ENCODE assay signal across 8 mouse cellular contexts in the genomic region with DNA sequence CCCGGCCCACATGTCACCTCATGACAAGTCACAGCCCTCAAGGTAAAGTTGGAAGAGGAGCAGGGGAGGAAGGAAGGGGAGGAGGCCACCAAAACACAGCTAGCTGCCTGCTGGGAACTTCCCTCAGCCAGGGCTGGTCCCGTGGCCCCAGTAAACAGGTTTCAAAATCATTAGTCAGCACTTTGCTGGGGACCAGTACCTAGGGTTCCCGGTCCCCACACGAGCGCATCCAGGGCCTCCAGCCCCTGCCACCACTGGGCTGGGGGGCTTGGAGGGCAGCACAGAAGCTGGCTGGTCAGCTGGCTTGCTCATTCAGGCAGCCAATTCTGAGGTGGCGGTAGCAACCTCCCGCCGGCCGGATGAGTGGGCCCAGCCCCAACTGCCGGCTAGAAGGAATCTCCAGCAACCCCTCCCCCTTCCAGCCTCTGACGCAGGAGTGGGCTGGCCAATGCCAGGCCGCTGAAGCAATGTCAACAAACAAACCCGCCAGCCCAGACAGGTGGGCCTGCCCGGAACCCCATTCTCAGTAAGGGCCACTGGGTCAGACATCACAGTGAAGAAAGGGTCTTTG. TPM values are rescaled to one million over a fixed set of nuclear protein-coding genes. Genes with fewer than 3 reads are reported as not detected.
DNase-seq lines count a peak whose midpoint lies in the region; ATAC-seq and TF ChIP-seq lines count a peak whose summit lies in the region.

No protein-coding gene starts in this region.

- 4% methylated on average over 14 of the region's 14 CpGs for WGBS in forebrain, embryonic 13.5 days
- 2% methylated on average over 14 of the region's 14 CpGs for WGBS in liver, postnatal 0 days (ENCODE audit: insufficient replicate concordance)
- WGBS in neural tube, embryonic 13.5 days = 3% methylated on average over 14 of the region's 14 CpGs

- H3K4me1 ChIP-seq in ES-Bruce4 (ENCODE audit: control insufficient read depth, insufficient read depth, low read length) = peaks cover 2% of the 10 kb centered on the region
- peaks cover 47% of the 10 kb centered on the region for H3K4me1 ChIP-seq in forebrain, embryonic 13.5 days
- H3K4me1 ChIP-seq in liver, postnatal 0 days (ENCODE audit: insufficient read depth) = peaks cover 46% of the 10 kb centered on the region
- peaks cover 54% of the 10 kb centered on the region for H3K4me1 ChIP-seq in neural tube, embryonic 13.5 days (replicated peaks)

- no peaks in the 10 kb centered on the region for H3K27me3 ChIP-seq in ES-Bruce4 (ENCODE audit: control insufficient read depth, insufficient read depth, low read length, poor library complexity, severe bottlenecking)
- no peaks in the 10 kb centered on the region for H3K27me3 ChIP-seq in forebrain, embryonic 13.5 days
- no peaks in the 10 kb centered on the region for H3K27me3 ChIP-seq in liver, postnatal 0 days (ENCODE audit: insufficient read depth, low read length)
- no peaks in the 10 kb centered on the region; the same call in 1 of the 2 replicates for H3K27me3 ChIP-seq in neural tube, embryonic 13.5 days

- H3K9ac ChIP-seq in ES-Bruce4 (ENCODE audit: low read depth, poor library complexity, severe bottlenecking) = peak overlapping the region; percentile 97
- H3K9ac ChIP-seq in forebrain, embryonic 13.5 days = peak overlapping the region; percentile 98
- peak overlapping the region; percentile 100 for H3K9ac ChIP-seq in liver, postnatal 0 days (replicated peaks)
- peak overlapping the region; percentile 97 for H3K9ac ChIP-seq in neural tube, embryonic 13.5 days

- DNase-seq in heart, postnatal 10 days = peak; percentile 94
- peak; percentile 83 for DNase-seq in layer of hippocampus, adult 11-12 months (ENCODE audit: low spot score)
- peak; percentile 93 for DNase-seq in liver, postnatal 0 days
- DNase-seq in telencephalon, adult 2 months (ENCODE audit: low read depth, low spot score) = peak; percentile 52

- TF ChIP-seq POLR2A in ES-Bruce4 (IDR thresholded peaks at IDR 0.05; ENCODE audit: insufficient read depth, low read length) = peak; percentile 65

- no peak for TF ChIP-seq CTCF in ES-Bruce4 (IDR thresholded peaks at IDR 0.05; ENCODE audit: low read depth, low read length)
- no peak for TF ChIP-seq CTCF in liver, postnatal 0 days (IDR thresholded peaks at IDR 0.05; ENCODE audit: low read depth)

- H3K4me3 ChIP-seq in ES-Bruce4 (ENCODE audit: low read depth, low read length) = peak overlapping the region; percentile 88
- peak overlapping the region; percentile 94 for H3K4me3 ChIP-seq in forebrain, embryonic 13.5 days
- peak overlapping the region; percentile 82 for H3K4me3 ChIP-seq in liver, postnatal 0 days (ENCODE audit: low read depth, low read length)
- H3K4me3 ChIP-seq in neural tube, embryonic 13.5 days = peak overlapping the region; percentile 93

- no peaks in the 10 kb centered on the region for H3K9me3 ChIP-seq in ES-Bruce4 (replicated peaks; ENCODE audit: control insufficient read depth, insufficient read depth, low read length, poor library complexity, severe bottlenecking)
- H3K9me3 ChIP-seq in forebrain, embryonic 13.5 days (replicated peaks) = no peaks in the 10 kb centered on the region
- H3K9me3 ChIP-seq in liver, postnatal 0 days (ENCODE audit: low read length) = no peaks in the 10 kb centered on the region
- no peaks in the 10 kb centered on the region for H3K9me3 ChIP-seq in neural tube, embryonic 13.5 days

- intact Hi-C loops in heart, postnatal 10 days (cut with DNase I) = no loop called here

- TF ChIP-seq EP300 in ES-Bruce4 (IDR thresholded peaks at IDR 0.05; ENCODE audit: insufficient read depth, low read depth, low read length) = peak; percentile 79; the same call in 1 of the 2 replicates
- no peak; the same call in none of the 2 replicates for TF ChIP-seq EP300 in liver, postnatal 0 days (IDR thresholded peaks at IDR 0.05; ENCODE audit: low read depth)

- H3K4me2 ChIP-seq in forebrain, embryonic 13.5 days = peak overlapping the region; percentile 99
- peak overlapping the region; percentile 85 for H3K4me2 ChIP-seq in liver, postnatal 0 days (ENCODE audit: low read depth, low read length)
- peak overlapping the region; percentile 100 for H3K4me2 ChIP-seq in neural tube, embryonic 13.5 days

- ATAC-seq in cerebellum, adult (ENCODE audit: insufficient number of reproducible peaks, low FRiP score, low TSS enrichment) = peak; percentile 53; the same call in 1 of the 2 replicates
- peak; percentile 29; the same call in 1 of the 2 replicates for ATAC-seq in forebrain, embryonic 13.5 days
- peak; percentile 78 for ATAC-seq in liver, postnatal 0 days
- ATAC-seq in neural tube, embryonic 13.5 days (ENCODE audit: low read depth) = peak; percentile 17

- peak overlapping the region; percentile 94 for H3K27ac ChIP-seq in ES-Bruce4 (ENCODE audit: insufficient read depth, low read length)
- H3K27ac ChIP-seq in forebrain, embryonic 13.5 days = peak overlapping the region; percentile 35; the same call in 1 of the 2 replicates
- H3K27ac ChIP-seq in liver, postnatal 0 days (ENCODE audit: low read depth) = peak overlapping the region; percentile 98
- H3K27ac ChIP-seq in neural tube, embryonic 13.5 days (replicated peaks) = 0 out of 2 replicates have a peak overlapping the region, but pooled peaks have one; percentile 10

- H3K36me3 ChIP-seq in ES-Bruce4 (ENCODE audit: control insufficient read depth, insufficient read depth, low read length, poor library complexity, severe bottlenecking) = peaks cover 6% of the 10 kb centered on the region; the same call in 1 of the 2 replicates
- H3K36me3 ChIP-seq in forebrain, embryonic 13.5 days (ENCODE audit: poor library complexity, severe bottlenecking) = peaks cover 39% of the 10 kb centered on the region
- peaks cover 28% of the 10 kb centered on the region for H3K36me3 ChIP-seq in liver, postnatal 0 days (replicated peaks; ENCODE audit: insufficient read depth, low read length)
- H3K36me3 ChIP-seq in neural tube, embryonic 13.5 days = peaks cover 19% of the 10 kb centered on the region; the same call in 1 of the 2 replicates

RNA-seq across cellular contexts. Expression of gene Ulk1, which starts 1.8 kb away (rescaled TPM):
- 126 and 129 TPM in 2 replicates for polyA plus RNA-seq in ES-Bruce4 (2011; ENCODE audit: insufficient read depth, insufficient read length, low read depth, missing spikeins)
- 32.4 and 38.2 TPM in 2 replicates for polyA plus RNA-seq in forebrain, embryonic 13.5 days (2015; fragmentation: Nextera tagmentation; extraction: Ambion mirVana)
- 10 to 100 TPM; 70.5 to 75.6 TPM for total RNA-seq in heart, postnatal 10 days (2021)
- 7.9 and 8.1 TPM in 2 replicates for polyA plus RNA-seq in liver, postnatal 0 days (2015; fragmentation: Nextera tagmentation; extraction: Ambion mirVana)
- 30.3 and 33.1 TPM in 2 replicates for polyA plus RNA-seq in neural tube, embryonic 13.5 days (2015; fragmentation: Nextera tagmentation; extraction: Ambion mirVana)

RNA-seq across cellular contexts. Expression of gene Pus1, which starts 27.7 kb away (rescaled TPM):
- 30.9 and 32.4 TPM in 2 replicates for polyA plus RNA-seq in ES-Bruce4 (2011; ENCODE audit: insufficient read depth, insufficient read length, low read depth, missing spikeins)
- 27.3 and 27.7 TPM in 2 replicates for polyA plus RNA-seq in forebrain, embryonic 13.5 days (2015; fragmentation: Nextera tagmentation; extraction: Ambion mirVana)
- total RNA-seq in heart, postnatal 10 days (2021) = 10 to 100 TPM; 19.3 to 23.8 TPM
- polyA plus RNA-seq in liver, postnatal 0 days (2015; fragmentation: Nextera tagmentation; extraction: Ambion mirVana) = 16.9 and 19.0 TPM in 2 replicates
- polyA plus RNA-seq in neural tube, embryonic 13.5 days (2015; fragmentation: Nextera tagmentation; extraction: Ambion mirVana) = 19.4 and 21.0 TPM in 2 replicates

RNA-seq across cellular contexts. Expression of gene Hscb, which starts 31.4 kb away (rescaled TPM):
- polyA plus RNA-seq in ES-Bruce4 (2011; ENCODE audit: insufficient read depth, insufficient read length, low read depth, missing spikeins) = 41.5 and 46.6 TPM in 2 replicates
- polyA plus RNA-seq in forebrain, embryonic 13.5 days (2015; fragmentation: Nextera tagmentation; extraction: Ambion mirVana) = 15.6 and 16.9 TPM in 2 replicates
- 10 to 100 TPM; 13.7 to 18.9 TPM for total RNA-seq in heart, postnatal 10 days (2021)
- 41.5 and 47.7 TPM in 2 replicates for polyA plus RNA-seq in liver, postnatal 0 days (2015; fragmentation: Nextera tagmentation; extraction: Ambion mirVana)
- 11.0 and 16.5 TPM in 2 replicates for polyA plus RNA-seq in neural tube, embryonic 13.5 days (2015; fragmentation: Nextera tagmentation; extraction: Ambion mirVana)

RNA-seq across cellular contexts. Expression of gene Chek2, which starts 31.6 kb away (rescaled TPM):
- 95.0 and 107 TPM in 2 replicates for polyA plus RNA-seq in ES-Bruce4 (2011; ENCODE audit: insufficient read depth, insufficient read length, low read depth, missing spikeins)
- 25.9 and 28.9 TPM in 2 replicates for polyA plus RNA-seq in forebrain, embryonic 13.5 days (2015; fragmentation: Nextera tagmentation; extraction: Ambion mirVana)
- total RNA-seq in heart, postnatal 10 days (2021) = 1 to 10 TPM; 5.7 to 7.0 TPM
- 9.2 and 13.2 TPM in 2 replicates for polyA plus RNA-seq in liver, postnatal 0 days (2015; fragmentation: Nextera tagmentation; extraction: Ambion mirVana)
- polyA plus RNA-seq in neural tube, embryonic 13.5 days (2015; fragmentation: Nextera tagmentation; extraction: Ambion mirVana) = 5.4 and 7.2 TPM in 2 replicates

RNA-seq across cellular contexts. Expression of gene Ep400, which starts 37.6 kb away (rescaled TPM):
- 100 and 104 TPM in 2 replicates for polyA plus RNA-seq in ES-Bruce4 (2011; ENCODE audit: insufficient read depth, insufficient read length, low read depth, missing spikeins)
- 50.1 and 62.3 TPM in 2 replicates for polyA plus RNA-seq in forebrain, embryonic 13.5 days (2015; fragmentation: Nextera tagmentation; extraction: Ambion mirVana)
- 10 to 100 TPM; 53.3 to 58.7 TPM for total RNA-seq in heart, postnatal 10 days (2021)
- polyA plus RNA-seq in liver, postnatal 0 days (2015; fragmentation: Nextera tagmentation; extraction: Ambion mirVana) = 9.3 and 10.6 TPM in 2 replicates
- polyA plus RNA-seq in neural tube, embryonic 13.5 days (2015; fragmentation: Nextera tagmentation; extraction: Ambion mirVana) = 48.4 and 53.0 TPM in 2 replicates

Comparison
In these comparisons a context has a peak if more than half of its experiments do, and no peak if none do; other contexts are left out.
1. Peak in every context shown above with its lines: DNase-seq, ATAC-seq, H3K4me3 ChIP-seq and H3K27ac ChIP-seq.
2. H3K27ac ChIP-seq: peak in every context shown above with its lines; median percentile 98 in liver, postnatal 0 days; 94 in ES-Bruce4; 35 in forebrain, embryonic 13.5 days; 10 in neural tube, embryonic 13.5 days.
3. ATAC-seq: peak in every context shown above with its lines; median percentile 78 in liver, postnatal 0 days; 53 in cerebellum, adult; 29 in forebrain, embryonic 13.5 days; 17 in neural tube, embryonic 13.5 days.